Mouse (Mus musculus) MEL (cell line): Measurements from ENCODE around the gene Creg1. TPM values are rescaled to one million over a fixed set of nuclear protein-coding genes. Genes with fewer than 3 reads are reported as not detected.

Source experiments
- DNase-seq: peaks from one replicate; pipeline ENCODE4 v3.0.0; 2011; ENCODE audit warnings: low read depth, low spot score
- H3K27ac ChIP-seq: 2 replicates; pipeline ENCODE4 v1.5.1; 2012; ENCODE audit warnings: low read depth, mild to moderate bottlenecking, control low read depth, low read length, moderate library complexity; ENCODE audit not compliant: control insufficient read depth
- H3K27me3 ChIP-seq, 2 experiments: fragments of 150-350 bp in 1 of 2; sonication (generic) in 1 of 2; 2 replicates each; pipeline ENCODE4 v1.6.1; 2012; ENCODE audit warnings: low read length in 2 of 2, mild to moderate bottlenecking in 2 of 2, improper control_type of control experiment in 1 of 2, moderate library complexity in 1 of 2; ENCODE audit not compliant: insufficient read depth in 2 of 2, control insufficient read depth in 1 of 2
- H3K36me3 ChIP-seq, 2 experiments: 2 replicates each; pipeline ENCODE4 v1.6.1; 2012 to 2014; ENCODE audit warnings: low read length in 2 of 2, improper control_type of control experiment in 1 of 2, inconsistent platforms in 1 of 2, mild to moderate bottlenecking in 1 of 2; ENCODE audit not compliant: insufficient read depth in 2 of 2, control insufficient read depth in 1 of 2
- H3K4me1 ChIP-seq, 2 experiments: fragments of 150-350 bp in 1 of 2; sonication (generic) in 1 of 2; 2 replicates each; pipeline ENCODE4 v1.6.1; 2012; ENCODE audit warnings: low read length in 2 of 2, improper control_type of control experiment in 1 of 2, mild to moderate bottlenecking in 1 of 2; ENCODE audit not compliant: insufficient read depth in 2 of 2, control insufficient read depth in 1 of 2
- H3K4me3 ChIP-seq, 2 experiments: fragments of 150-350 bp in 1 of 2; sonication (generic) in 1 of 2; 2 replicates each; pipeline ENCODE4 v1.5.1; 2012; ENCODE audit warnings: low read depth in 2 of 2, low read length in 2 of 2, mild to moderate bottlenecking in 2 of 2, moderate library complexity in 2 of 2, control low read depth in 1 of 2, improper control_type of control experiment in 1 of 2; ENCODE audit not compliant: control insufficient read depth in 1 of 2, insufficient read depth in 1 of 2
- H3K79me2 ChIP-seq: 2 replicates; pipeline ENCODE4 v1.6.1; 2012; ENCODE audit warnings: mild to moderate bottlenecking, low read length, moderate library complexity; ENCODE audit not compliant: control insufficient read depth, poor library complexity, insufficient read depth
- H3K9ac ChIP-seq: 2 replicates; pipeline ENCODE4 v1.6.1; 2012; ENCODE audit warnings: low read depth, mild to moderate bottlenecking, control low read depth, low read length, moderate library complexity; ENCODE audit not compliant: control insufficient read depth, poor library complexity, severe bottlenecking
- H3K9me3 ChIP-seq: fragments of 150-350 bp; sonication (generic); replicated peaks from 2 replicates; pipeline ENCODE4 v1.6.1; 2012; ENCODE audit warnings: mild to moderate bottlenecking, low read length, improper control_type of control experiment, moderate library complexity; ENCODE audit not compliant: insufficient read depth
- CHD1 ChIP-seq: IDR thresholded peaks from 2 replicates; pipeline ENCODE4 v1.6.1; 2012; ENCODE audit warnings: low read depth, mild to moderate bottlenecking, inconsistent platforms, low read length, improper control_type of control experiment
- GATA1 ChIP-seq: IDR thresholded peaks from 2 replicates; pipeline ENCODE4 v1.6.1; 2011; ENCODE audit warnings: low read depth, low read length, improper control_type of control experiment
- MAFK ChIP-seq: IDR thresholded peaks from 2 replicates; pipeline ENCODE4 v1.6.1; 2011; ENCODE audit warnings: low read depth, mild to moderate bottlenecking, low read length, improper control_type of control experiment, borderline replicate concordance
- MEF2A ChIP-seq: IDR thresholded peaks from 2 replicates; pipeline ENCODE4 v1.6.1; 2014; ENCODE audit warnings: low read depth, mild to moderate bottlenecking, inconsistent platforms, low read length, improper control_type of control experiment; ENCODE audit not compliant: poor library complexity, insufficient replicate concordance, severe bottlenecking; ENCODE audit errors: extremely low read depth
- MXI1 ChIP-seq: IDR thresholded peaks from 2 replicates; pipeline ENCODE4 v1.6.1; 2011; ENCODE audit warnings: mild to moderate bottlenecking, low read depth, low read length, improper control_type of control experiment
- MYC ChIP-seq: IDR thresholded peaks from 2 replicates; pipeline ENCODE4 v1.6.1; 2011; ENCODE audit warnings: low read depth, mild to moderate bottlenecking, low read length, improper control_type of control experiment, moderate library complexity
- SIN3A ChIP-seq: IDR thresholded peaks from 2 replicates; pipeline ENCODE4 v1.6.1; 2012; ENCODE audit warnings: low read length, improper control_type of control experiment, inconsistent platforms
- TBP ChIP-seq: IDR thresholded peaks from 2 replicates; pipeline ENCODE4 v1.8.0; 2011; ENCODE audit warnings: low read depth, low read length, improper control_type of control experiment
- USF1 ChIP-seq: IDR thresholded peaks from 2 replicates; pipeline ENCODE4 v1.6.1; 2014; ENCODE audit warnings: low read depth, mild to moderate bottlenecking, inconsistent platforms, low read length, improper control_type of control experiment, moderate library complexity
- ZMIZ1 ChIP-seq: IDR thresholded peaks from 2 replicates; pipeline ENCODE4 v1.6.1; 2012; ENCODE audit warnings: low read depth, mild to moderate bottlenecking, inconsistent platforms, low read length, improper control_type of control experiment, moderate library complexity
- polyA plus RNA-seq, 2 experiments: library from polyadenylated mRNA; stranded (reverse) in 1 of 2; unstranded in 1 of 2; fragments of >175 nt in 1 of 2; fragments of >200 nt in 1 of 2; gene quantifications; 2 replicates each; pipeline versions ENCODE4 v1.2.1 to v1.2.4; 2012; ENCODE audit warnings: low replicate concordance in 2 of 2, low read depth in 1 of 2; ENCODE audit not compliant: insufficient read length in 2 of 2, insufficient read depth in 1 of 2, missing spikeins in 1 of 2
- total RNA-seq: library from RNA; depleted of rRNA; stranded (reverse); fragments of 300-350 nt; gene quantifications from 2 replicates; pipeline ENCODE4 v1.2.3, GENCODE M21; 2012

Gene Creg1
- total and polyA plus RNA-seq, 3 experiments, result 83.6 to 184 TPM; not detected in 1

GRCm38 (mm10) chr1:165762914-165763634 lies 472 bp upstream of the Creg1 start:
- peaks cover 0 to 11% of the 10 kb centered on the region in 2 experiments; a peak in 2 of 4 replicates for H3K36me3 ChIP-seq
- H3K79me2 ChIP-seq, result peaks cover 30% of the 10 kb centered on the region
- H3K9ac ChIP-seq, result peak overlapping the region; percentile 62
- 0 out of 2 replicates have a peak, but pooled peaks have one; percentile 79 for TF ChIP-seq CHD1
- 0 out of 2 replicates have a peak, but pooled peaks have one; percentile 35 for TF ChIP-seq ZMIZ1
- no peak for TF ChIP-seq USF1
- 0 out of 2 replicates have a peak, but pooled peaks have one; percentile 53 for TF ChIP-seq MYC
- no peak for TF ChIP-seq MEF2A
- TF ChIP-seq TBP, result peak; percentile 48; the same call in 1 of the 2 replicates
- TF ChIP-seq SIN3A, result peak; percentile 77
- TF ChIP-seq GATA1, result 0 out of 2 replicates have a peak, but pooled peaks have one; percentile 5
- TF ChIP-seq, all 39 proteins: peak for 6
- no peaks in the 10 kb centered on the region for H3K27me3 ChIP-seq
- H3K4me3 ChIP-seq, result peak overlapping the region; percentile 60 to 67
- H3K9me3 ChIP-seq, result no peaks in the 10 kb centered on the region
- peaks cover 0 to 21% of the 10 kb centered on the region in 2 experiments for H3K4me1 ChIP-seq
- H3K27ac ChIP-seq, result peak overlapping the region; percentile 75
- DNase-seq, result peak; percentile 82

- TF ChIP-seq CHD1, result 0 out of 2 replicates have a peak, but pooled peaks have one; percentile 58
- TF ChIP-seq MYC, result no peak
- H3K4me3 ChIP-seq, result peak overlapping the region; percentile 70 to 94
- peak overlapping the region; percentile 91 for H3K27ac ChIP-seq
- DNase-seq, result peak; percentile 66
- no peaks in the 10 kb centered on the region for H3K27me3 ChIP-seq
- H3K9ac ChIP-seq, result peak overlapping the region; percentile 97
- H3K36me3 ChIP-seq, result peaks cover 0 to 18% of the 10 kb centered on the region in 2 experiments; a peak in 2 of 4 replicates
- peaks cover 3 to 31% of the 10 kb centered on the region in 2 experiments for H3K4me1 ChIP-seq
- H3K9me3 ChIP-seq, result no peaks in the 10 kb centered on the region
- H3K79me2 ChIP-seq, result peaks cover 36% of the 10 kb centered on the region
These were observed 1.0 kb downstream of the Creg1 start for GRCm38 (mm10) chr1:165764571-165764970.

GRCm38 (mm10) chr1:165765041-165765440 lies 1.5 kb downstream of the Creg1 start:
- Histone ChIP-seq H3K27me3 (no peaks in the 10 kb centered on the region), H3K36me3 (peaks cover 4 to 23% of the 10 kb centered on the region in 2 experiments), H3K9me3 (no peaks in the 10 kb centered on the region), H3K27ac (peak overlapping the region; percentile 91), H3K4me3 (peak overlapping the region; percentile 70 to 94), H3K79me2 (peaks cover 39% of the 10 kb centered on the region), H3K4me1 (peaks cover 6 to 36% of the 10 kb centered on the region in 2 experiments), H3K9ac (peak overlapping the region; percentile 97)
- TF ChIP-seq MXI1 (peak; percentile 52; the same call in 1 of the 2 replicates), MYC (0 out of 2 replicates have a peak, but pooled peaks have one; percentile 24), MAFK (no peak)
- no peak for DNase-seq
